In genomic region chr15:57644331-57644953, GRCm38 (mm10) we compare ENCODE assay signal across 7 mouse cellular contexts.
DNase-seq lines count a peak whose midpoint lies in the region; ATAC-seq lines count a peak whose summit lies in the region.

No protein-coding gene starts in this region.

- DNase-seq in neural tube, embryonic 11.5 days (ENCODE audit: low spot score), result peak; percentile 26
- DNase-seq in NIH3T3 (ENCODE audit: low read depth), result peak; percentile 67
- peak; percentile 64 for DNase-seq in embryo, embryonic 11 days
- DNase-seq in induced T-regulatory cell, adult 2 months (ENCODE audit: low read depth), result peak; percentile 64
- peak; percentile 25 to 49 for DNase-seq in lung, postnatal 4 days
- no peak for DNase-seq in c-Kit-positive CD71-positive TER-119-positive erythroid progenitor cells, embryonic 14.5 days (ENCODE audit: low spot score)

- no peaks in the 10 kb centered on the region for H3K9me3 ChIP-seq in neural tube, embryonic 11.5 days (ENCODE audit: control insufficient read depth, low read length)
- no peaks in the 10 kb centered on the region for H3K9me3 ChIP-seq in neural tube, embryonic 15.5 days (replicated peaks)

- no peaks in the 10 kb centered on the region for H3K36me3 ChIP-seq in neural tube, embryonic 11.5 days (ENCODE audit: control insufficient read depth, insufficient read depth, low read length)
- no peaks in the 10 kb centered on the region for H3K36me3 ChIP-seq in neural tube, embryonic 15.5 days

- H3K4me2 ChIP-seq in neural tube, embryonic 11.5 days (ENCODE audit: low read depth), result no peak overlapping the region
- no peak overlapping the region for H3K4me2 ChIP-seq in neural tube, embryonic 15.5 days

- no peak overlapping the region for H3K27ac ChIP-seq in neural tube, embryonic 11.5 days (ENCODE audit: low read depth, low read length)
- H3K27ac ChIP-seq in neural tube, embryonic 15.5 days (replicated peaks), result no peak overlapping the region

- WGBS in neural tube, embryonic 11.5 days, result 69% methylated on average over 11 of the region's 11 CpGs
- 62% methylated on average over 11 of the region's 11 CpGs for WGBS in neural tube, embryonic 15.5 days

- no peaks in the 10 kb centered on the region for H3K27me3 ChIP-seq in neural tube, embryonic 11.5 days (ENCODE audit: control insufficient read depth, insufficient read depth, low read length)
- no peaks in the 10 kb centered on the region for H3K27me3 ChIP-seq in neural tube, embryonic 15.5 days (replicated peaks)

- no peaks in the 10 kb centered on the region for H3K4me1 ChIP-seq in neural tube, embryonic 11.5 days (ENCODE audit: control insufficient read depth, insufficient read depth, low read length)
- H3K4me1 ChIP-seq in neural tube, embryonic 15.5 days, result no peaks in the 10 kb centered on the region

- no peak for ATAC-seq in neural tube, embryonic 11.5 days (ENCODE audit: insufficient read depth, low FRiP score, low TSS enrichment)
- ATAC-seq in neural tube, embryonic 15.5 days (ENCODE audit: low FRiP score), result no peak

- H3K4me3 ChIP-seq in neural tube, embryonic 11.5 days (ENCODE audit: low read depth, low read length), result no peak overlapping the region
- H3K4me3 ChIP-seq in neural tube, embryonic 15.5 days (replicated peaks), result no peak overlapping the region

- H3K9ac ChIP-seq in neural tube, embryonic 11.5 days (ENCODE audit: low read length), result no peak overlapping the region
- H3K9ac ChIP-seq in neural tube, embryonic 15.5 days (replicated peaks), result no peak overlapping the region
